Mouse (Mus musculus) lung, postnatal 0 days (tissue): ENCODE results near the gene Gm10964.

Experiments
- CTCF ChIP-seq: IDR thresholded peaks from 2 replicates; pipeline ENCODE4 v1.5.1; 2016; ENCODE audit warnings: antibody characterized with exemption, mild to moderate bottlenecking
- EP300 ChIP-seq: IDR thresholded peaks from 2 replicates; pipeline ENCODE4 v1.6.1; 2016; ENCODE audit warnings: antibody characterized with exemption, mild to moderate bottlenecking, control low read depth

DNA sequence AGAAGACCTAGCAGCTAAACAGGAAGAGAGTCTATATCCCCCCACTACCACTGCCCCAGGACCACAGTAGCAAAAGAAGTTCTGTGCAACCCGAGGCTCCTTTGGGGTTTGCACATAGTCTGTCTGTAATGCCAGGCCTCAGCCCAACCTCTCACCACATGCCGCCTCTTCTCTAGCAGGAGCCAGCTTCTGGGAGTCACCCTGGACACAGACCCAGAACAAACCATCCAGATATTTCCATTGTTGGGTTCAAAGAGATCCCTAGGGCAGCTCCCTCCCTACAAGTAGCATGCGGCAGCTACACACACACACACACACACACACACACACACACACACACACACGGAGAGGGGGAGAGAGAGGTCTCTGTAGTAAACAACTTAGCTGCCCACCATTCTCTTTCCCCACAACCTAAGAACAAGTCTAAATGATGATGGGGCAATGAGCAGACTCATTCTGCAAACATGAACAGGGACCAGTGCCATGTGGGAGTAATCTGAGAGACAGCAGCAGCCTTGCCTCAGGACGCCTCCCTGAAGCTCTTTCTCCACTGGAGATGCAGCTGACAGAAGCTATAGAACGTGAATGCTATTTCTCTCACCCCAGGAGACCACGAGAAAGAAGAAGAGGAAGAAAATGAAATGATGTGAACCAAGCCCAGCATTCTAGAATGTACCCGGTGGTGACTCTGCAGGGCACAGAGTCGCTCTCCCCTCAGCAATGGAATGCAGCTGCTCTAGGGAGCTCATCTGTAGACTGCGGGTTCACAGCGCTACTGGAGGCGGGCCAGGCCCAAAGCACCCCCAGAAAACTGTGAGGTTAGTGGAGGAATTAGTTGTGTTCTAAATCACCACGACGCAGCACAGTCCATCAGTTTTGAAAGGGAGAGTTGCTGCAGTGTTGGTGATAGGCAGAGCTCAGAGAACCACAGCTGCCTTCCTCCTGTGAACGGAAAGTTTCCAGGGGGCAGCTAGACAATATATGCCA is 22.1 kb upstream of the Gm10964 start:
- no peak for TF ChIP-seq CTCF
- no peak for TF ChIP-seq EP300
